Mouse (Mus musculus): ENCODE data around the gene Mpst.
A peak's percentile ranks its signal among the peaks of the same experiment; 100 is the strongest.

Mpst gene

GRCm38 (mm10) chr15:78435681-78436080 is 29.5 kb downstream of the Mpst start:
- DNase-seq (ENCODE audit: extremely low read depth, insufficient read length, low spot score), result no peak

- DNase-seq (ENCODE audit: extremely low read depth, insufficient read length, low spot score), result peak; percentile 70
Measured at GRCm38 (mm10) chr15:78436380-78437192, 30.4 kb downstream of the Mpst start.

GRCm38 (mm10) chr15:78437237-78438017 is 31.2 kb downstream of the Mpst start:
- DNase-seq (ENCODE audit: extremely low read depth, insufficient read length, low spot score), result no peak

- no peak for DNase-seq (ENCODE audit: extremely low read depth, insufficient read length, low spot score)
Measured at GRCm38 (mm10) chr15:78438018-78438394, 31.8 kb downstream of the Mpst start.

- DNase-seq (ENCODE audit: extremely low read depth, insufficient read length, low spot score), result no peak
Measured at GRCm38 (mm10) chr15:78438505-78438904, 32.3 kb downstream of the Mpst start.

- no peak for DNase-seq (ENCODE audit: extremely low read depth, insufficient read length, low spot score)
Measured at GRCm38 (mm10) chr15:78438973-78439372, 32.8 kb downstream of the Mpst start.

- DNase-seq (ENCODE audit: extremely low read depth, insufficient read length, low spot score), result no peak
Measured at GRCm38 (mm10) chr15:78442231-78442630, 36.0 kb downstream of the Mpst start.

- DNase-seq (ENCODE audit: extremely low read depth, insufficient read length, low spot score), result no peak
Measured at GRCm38 (mm10) chr15:78443857-78444256, 37.6 kb downstream of the Mpst start.

GRCm38 (mm10) chr15:78447121-78447520 is 40.9 kb downstream of the Mpst start:
- no peak for DNase-seq (ENCODE audit: extremely low read depth, insufficient read length, low spot score)

GRCm38 (mm10) chr15:78447746-78448535 is 41.7 kb downstream of the Mpst start:
- DNase-seq (ENCODE audit: extremely low read depth, insufficient read length, low spot score), result peak; percentile 83

GRCm38 (mm10) chr15:78449131-78449530 is 42.9 kb downstream of the Mpst start:
- peak; percentile 41 for DNase-seq (ENCODE audit: extremely low read depth, insufficient read length, low spot score)

- peak; percentile 90 for DNase-seq (ENCODE audit: extremely low read depth, insufficient read length, low spot score)
Measured at GRCm38 (mm10) chr15:78449694-78450418, 43.6 kb downstream of the Mpst start.

GRCm38 (mm10) chr15:78450419-78450768 is 44.2 kb downstream of the Mpst start:
- no peak for DNase-seq (ENCODE audit: extremely low read depth, insufficient read length, low spot score)

- DNase-seq (ENCODE audit: extremely low read depth, insufficient read length, low spot score), result no peak
Measured at GRCm38 (mm10) chr15:78451201-78451600, 45.0 kb downstream of the Mpst start.

GRCm38 (mm10) chr15:78452929-78453328 is 46.7 kb downstream of the Mpst start:
- no peak for DNase-seq (ENCODE audit: extremely low read depth, insufficient read length, low spot score)

- no peak for DNase-seq (ENCODE audit: extremely low read depth, insufficient read length, low spot score)
Measured at GRCm38 (mm10) chr15:78455168-78455567, 49.0 kb downstream of the Mpst start.

- DNase-seq (ENCODE audit: extremely low read depth, insufficient read length, low spot score), result peak; percentile 69
Measured at GRCm38 (mm10) chr15:78456051-78456450, 49.8 kb downstream of the Mpst start.

GRCm38 (mm10) chr15:78457193-78457592 is 51.0 kb downstream of the Mpst start:
- no peak for DNase-seq (ENCODE audit: extremely low read depth, insufficient read length, low spot score)

GRCm38 (mm10) chr15:78462981-78463380 is 56.8 kb downstream of the Mpst start:
- DNase-seq (ENCODE audit: extremely low read depth, insufficient read length, low spot score), result no peak
